Mouse (Mus musculus) liver, postnatal 0 days (tissue): ENCODE results near the gene Sept3.

Experiments used
- CTCF ChIP-seq: sonication (generic); IDR thresholded peaks from 2 replicates; pipeline ENCODE4 v1.5.1; 2016; ENCODE audit warnings: antibody characterized with exemption, low read depth
- EP300 ChIP-seq: IDR thresholded peaks from 2 replicates; pipeline ENCODE4 v1.6.1; 2016; ENCODE audit warnings: antibody characterized with exemption, low read depth, mild to moderate bottlenecking

GRCm38 (mm10) chr15:82247131-82247776 is 27.4 kb upstream of the Sept3 start:
- no peak for TF ChIP-seq CTCF
- TF ChIP-seq EP300, result no peak
